Mouse (Mus musculus) kidney, adult 2 months (tissue): ENCODE data around the gene Vps25.

Experiments used
- CTCF ChIP-seq: fragments of 200-500 bp; conservative IDR thresholded peaks from 2 replicates; pipeline ENCODE4 v1.5.1; 2011; ENCODE audit warnings: low read depth, mild to moderate bottlenecking, control low read depth, low read length, moderate library complexity, mixed read lengths; ENCODE audit not compliant: insufficient read depth, insufficient read length
- POLR2A ChIP-seq: fragments of 200-500 bp; IDR thresholded peaks from one replicate; pipeline ENCODE4 v1.6.1; 2011; ENCODE audit warnings: low read depth, low read length, control low read depth

DNA sequence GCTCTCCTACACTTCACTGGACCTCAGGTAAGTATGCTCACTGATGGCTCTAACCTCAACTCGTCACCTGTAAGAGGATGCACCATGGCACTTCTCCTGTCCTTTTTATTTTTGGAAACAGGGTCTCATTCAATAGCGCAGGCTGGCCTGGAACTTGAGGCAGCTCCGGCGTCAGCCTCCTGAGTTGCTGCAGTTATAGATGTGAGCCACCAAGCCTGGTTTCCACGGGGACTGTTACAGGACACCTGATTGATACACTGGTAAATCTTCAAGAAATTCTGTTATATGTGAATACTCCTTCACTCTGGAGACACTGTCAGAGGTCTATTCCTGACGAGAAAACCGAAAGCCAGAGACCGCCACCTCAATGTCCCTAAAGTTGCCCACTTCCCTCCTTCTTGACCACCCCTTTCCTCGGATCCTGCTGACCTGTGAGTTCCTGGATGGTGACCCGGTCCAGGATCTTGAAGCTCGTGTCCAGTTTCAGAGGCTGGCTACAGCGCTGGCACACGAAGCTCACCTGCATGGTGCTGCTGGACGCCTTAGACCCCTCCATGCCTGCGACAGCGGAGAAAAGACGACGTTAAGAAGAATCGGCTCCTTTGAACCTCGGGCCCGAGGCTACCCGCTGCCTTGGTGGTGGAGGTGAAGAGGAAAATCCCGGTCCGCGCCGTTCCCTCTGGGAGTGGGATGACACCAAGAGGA lies 47.9 kb downstream of the Vps25 start:
- TF ChIP-seq CTCF (no peak), POLR2A (no peak)
